Mouse (Mus musculus): ENCODE results near the gene Il1rl1. TPM values are rescaled to one million over a fixed set of nuclear protein-coding genes. Genes with fewer than 3 reads are reported as not detected.

Gene Il1rl1
- polyA plus RNA-seq, 1 experiment from 2014 or later: not detected

GRCm38 (mm10) chr1:40465477-40466430 lies 36.4 kb downstream of the Il1rl1 start, which contains the start of gene Il18r1:
TSS of gene Il18r1 (plus strand) at chr1:40465552.
- ATAC-seq: no peak
- H3K27ac ChIP-seq: no peak within 1 kb of the TSS
- no peaks in the 10 kb centered on the region for H3K4me1 ChIP-seq
- H3K36me3 ChIP-seq (ENCODE audit: poor library complexity, severe bottlenecking): no peaks in the 10 kb centered on the region
- H3K4me2 ChIP-seq: no peak within 1 kb of the TSS
- no peaks in the 10 kb centered on the region for H3K9me3 ChIP-seq (replicated peaks)
- H3K9ac ChIP-seq: no peak within 1 kb of the TSS
- no peak within 1 kb of the TSS for H3K4me3 ChIP-seq
- WGBS: 54% methylated on average over 20 of the region's 20 CpGs
- no peaks in the 10 kb centered on the region for H3K27me3 ChIP-seq

GRCm38 (mm10) chr1:40467306-40467705 lies 37.9 kb downstream of the Il1rl1 start:
- Histone ChIP-seq H3K27ac (no peak overlapping the region), H3K36me3 (ENCODE audit: poor library complexity, severe bottlenecking) (no peaks in the 10 kb centered on the region), H3K27me3 (no peaks in the 10 kb centered on the region), H3K9ac (no peak overlapping the region), H3K4me3 (no peak overlapping the region), H3K9me3 (replicated peaks) (no peaks in the 10 kb centered on the region), H3K4me2 (no peak overlapping the region), H3K4me1 (no peaks in the 10 kb centered on the region)
- ATAC-seq: no peak
- WGBS: 90% methylated on average over 4 of the region's 4 CpGs

- Histone ChIP-seq H3K4me3 (no peak overlapping the region), H3K4me2 (no peak overlapping the region), H3K36me3 (ENCODE audit: poor library complexity, severe bottlenecking) (no peaks in the 10 kb centered on the region), H3K9me3 (replicated peaks) (no peaks in the 10 kb centered on the region), H3K4me1 (no peaks in the 10 kb centered on the region), H3K27me3 (no peaks in the 10 kb centered on the region), H3K27ac (no peak overlapping the region), H3K9ac (no peak overlapping the region)
- WGBS: 84% methylated on average over 2 of the region's 2 CpGs
- ATAC-seq: no peak
Observed at GRCm38 (mm10) chr1:40468805-40469204, 39.4 kb downstream of the Il1rl1 start.

GRCm38 (mm10) chr1:40469900-40470299 lies 40.5 kb downstream of the Il1rl1 start:
- H3K9ac ChIP-seq: no peak overlapping the region
- H3K4me2 ChIP-seq: no peak overlapping the region
- no peaks in the 10 kb centered on the region for H3K36me3 ChIP-seq (ENCODE audit: poor library complexity, severe bottlenecking)
- H3K4me1 ChIP-seq: no peaks in the 10 kb centered on the region
- WGBS: 92% methylated on average over 12 of the region's 12 CpGs
- no peaks in the 10 kb centered on the region for H3K27me3 ChIP-seq
- ATAC-seq: no peak
- no peak overlapping the region for H3K4me3 ChIP-seq
- no peaks in the 10 kb centered on the region for H3K9me3 ChIP-seq (replicated peaks)
- no peak overlapping the region for H3K27ac ChIP-seq

- no peaks in the 10 kb centered on the region for H3K9me3 ChIP-seq (replicated peaks)
- no peak overlapping the region for H3K4me2 ChIP-seq
Observed at GRCm38 (mm10) chr1:40472401-40472800, 43.0 kb downstream of the Il1rl1 start.

GRCm38 (mm10) chr1:40473640-40474039 lies 44.3 kb downstream of the Il1rl1 start:
- WGBS: 89% methylated on average over 4 of the region's 4 CpGs
- Histone ChIP-seq H3K4me3 (no peak overlapping the region), H3K4me1 (no peaks in the 10 kb centered on the region), H3K27ac (no peak overlapping the region), H3K4me2 (no peak overlapping the region), H3K9me3 (replicated peaks) (no peaks in the 10 kb centered on the region), H3K9ac (no peak overlapping the region), H3K27me3 (no peaks in the 10 kb centered on the region), H3K36me3 (ENCODE audit: poor library complexity, severe bottlenecking) (no peaks in the 10 kb centered on the region)
- ATAC-seq: no peak

More at GRCm38 (mm10) chr1:40472401-40472800, 43.0 kb downstream of the Il1rl1 start:
- Histone ChIP-seq H3K27ac (no peak overlapping the region), H3K4me3 (no peak overlapping the region), H3K27me3 (no peaks in the 10 kb centered on the region), H3K9ac (no peak overlapping the region), H3K36me3 (ENCODE audit: poor library complexity, severe bottlenecking) (no peaks in the 10 kb centered on the region), H3K4me1 (no peaks in the 10 kb centered on the region)
- no peak for ATAC-seq
- 91% methylated on average over 1 of the region's 1 CpGs for WGBS

- Histone ChIP-seq H3K9ac (no peak overlapping the region), H3K4me3 (no peak overlapping the region), H3K4me2 (no peak overlapping the region), H3K27me3 (no peaks in the 10 kb centered on the region), H3K27ac (no peak overlapping the region), H3K9me3 (replicated peaks) (no peaks in the 10 kb centered on the region), H3K4me1 (no peaks in the 10 kb centered on the region), H3K36me3 (ENCODE audit: poor library complexity, severe bottlenecking) (no peaks in the 10 kb centered on the region)
- no peak for ATAC-seq
- WGBS: 88% methylated on average over 5 of the region's 5 CpGs
Observed at GRCm38 (mm10) chr1:40474336-40474735, 45.0 kb downstream of the Il1rl1 start.

GRCm38 (mm10) chr1:40475697-40476096 lies 46.3 kb downstream of the Il1rl1 start:
- no peaks in the 10 kb centered on the region for H3K36me3 ChIP-seq (ENCODE audit: poor library complexity, severe bottlenecking)
- H3K4me2 ChIP-seq: no peak overlapping the region
- no peaks in the 10 kb centered on the region for H3K4me1 ChIP-seq
- H3K27me3 ChIP-seq: no peaks in the 10 kb centered on the region
- ATAC-seq: no peak
- no peaks in the 10 kb centered on the region for H3K9me3 ChIP-seq (replicated peaks)
- H3K4me3 ChIP-seq: no peak overlapping the region
- H3K9ac ChIP-seq: no peak overlapping the region
- no peak overlapping the region for H3K27ac ChIP-seq
- WGBS: 76% methylated on average over 3 of the region's 3 CpGs

GRCm38 (mm10) chr1:40476756-40477155 lies 47.4 kb downstream of the Il1rl1 start:
- 72% methylated on average over 4 of the region's 4 CpGs for WGBS
- Histone ChIP-seq H3K9me3 (replicated peaks) (no peaks in the 10 kb centered on the region), H3K27me3 (no peaks in the 10 kb centered on the region), H3K36me3 (ENCODE audit: poor library complexity, severe bottlenecking) (no peaks in the 10 kb centered on the region), H3K27ac (no peak overlapping the region), H3K4me3 (no peak overlapping the region), H3K4me1 (no peaks in the 10 kb centered on the region), H3K9ac (no peak overlapping the region), H3K4me2 (no peak overlapping the region)
- ATAC-seq: no peak

- no peaks in the 10 kb centered on the region for H3K36me3 ChIP-seq (ENCODE audit: poor library complexity, severe bottlenecking)
- H3K27ac ChIP-seq: no peak overlapping the region
- H3K9ac ChIP-seq: no peak overlapping the region
- H3K4me2 ChIP-seq: no peak overlapping the region
- no peaks in the 10 kb centered on the region for H3K4me1 ChIP-seq
- WGBS: 90% methylated on average over 6 of the region's 6 CpGs
- ATAC-seq: no peak
- H3K4me3 ChIP-seq: no peak overlapping the region
- H3K27me3 ChIP-seq: no peaks in the 10 kb centered on the region
- no peaks in the 10 kb centered on the region for H3K9me3 ChIP-seq (replicated peaks)
Observed at GRCm38 (mm10) chr1:40479505-40479923, 50.1 kb downstream of the Il1rl1 start.

GRCm38 (mm10) chr1:40494594-40494993 lies 65.2 kb downstream of the Il1rl1 start:
- WGBS: 94% methylated on average over 4 of the region's 4 CpGs
- Histone ChIP-seq H3K36me3 (ENCODE audit: poor library complexity, severe bottlenecking) (no peaks in the 10 kb centered on the region), H3K9ac (no peak overlapping the region), H3K9me3 (replicated peaks) (no peaks in the 10 kb centered on the region), H3K27ac (no peak overlapping the region), H3K4me2 (no peak overlapping the region), H3K4me3 (no peak overlapping the region), H3K27me3 (no peaks in the 10 kb centered on the region), H3K4me1 (no peaks in the 10 kb centered on the region)
- no peak for ATAC-seq

GRCm38 (mm10) chr1:40499708-40500107 lies 70.3 kb downstream of the Il1rl1 start:
- 92% methylated on average over 1 of the region's 1 CpGs for WGBS
- H3K4me3 ChIP-seq: no peak overlapping the region
- no peak overlapping the region for H3K9ac ChIP-seq
- ATAC-seq: no peak
- H3K4me2 ChIP-seq: no peak overlapping the region
- H3K9me3 ChIP-seq (replicated peaks): no peaks in the 10 kb centered on the region
- no peaks in the 10 kb centered on the region for H3K4me1 ChIP-seq
- H3K27ac ChIP-seq: no peak overlapping the region
- no peaks in the 10 kb centered on the region for H3K36me3 ChIP-seq (ENCODE audit: poor library complexity, severe bottlenecking)
- no peaks in the 10 kb centered on the region for H3K27me3 ChIP-seq
